Mouse (Mus musculus): Measurements from ENCODE around the gene Adgrg1. TPM values are rescaled to one million over a fixed set of nuclear protein-coding genes. Genes with fewer than 3 reads are reported as not detected.

Adgrg1 gene
- 1.6 TPM for polyA plus RNA-seq (2014; fragmentation: Illumina TruSeq; extraction: RNeasy Lipid Tissue Mini Kit (QIAGEN cat#74804); ENCODE audit: low read depth, low replicate concordance)

DNA sequence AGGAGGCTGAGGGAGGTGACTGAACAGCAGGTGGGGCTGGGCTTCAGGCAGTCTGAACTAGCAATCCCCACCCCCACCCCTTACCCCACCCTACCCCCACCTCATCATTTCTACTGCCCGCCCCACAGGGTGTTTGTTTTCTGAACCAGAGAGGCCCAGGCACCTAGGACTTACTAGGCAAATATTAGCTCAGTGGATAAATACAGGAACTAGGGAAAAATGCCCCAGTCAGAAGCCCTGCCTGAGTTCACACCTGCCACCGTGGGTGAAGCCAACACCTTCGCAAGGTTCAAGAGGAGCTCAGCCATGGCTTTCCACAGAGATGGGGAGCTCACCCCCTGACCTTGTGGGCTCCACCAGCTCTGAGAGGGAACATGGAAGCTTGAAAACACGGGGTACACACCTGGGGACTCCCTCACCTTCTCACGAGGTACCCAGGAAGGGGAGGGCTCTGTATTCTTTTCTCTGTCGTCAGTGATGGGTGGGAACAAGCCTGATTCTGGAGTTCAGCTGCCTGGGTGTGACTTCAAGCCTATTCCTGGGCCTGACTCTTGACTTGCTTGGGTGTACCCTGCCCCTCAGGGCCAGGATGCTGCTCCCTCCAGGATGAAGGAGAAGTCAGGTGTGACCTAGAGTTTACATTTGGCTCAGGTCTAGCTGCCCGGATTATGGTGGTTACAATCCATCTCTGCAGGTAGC lies at the start of gene Adgrg1:
TSS of gene Adgrg1 (plus strand) at position 285 of the 699 bp plus-strand sequence.

GRCm38 (mm10) chr8:95017451-95017850 lies 42.9 kb downstream of the Adgrg1 start, which contains the start of gene Adgrg3:
TSS of gene Adgrg3 (plus strand) at chr8:95017692.

GRCm38 (mm10) chr8:95054927-95055510 lies 80.5 kb downstream of the Adgrg1 start, which contains the start of gene Drc7:
TSS of gene Drc7 (plus strand) at chr8:95055103.

Other genes with a start within 250 kb of the Adgrg1 start
- gene Ccl22, start 229.2 kb upstream of the Adgrg1 start, polyA plus RNA-seq (2014; fragmentation: Illumina TruSeq; extraction: RNeasy Lipid Tissue Mini Kit (QIAGEN cat#74804); ENCODE audit: low read depth, low replicate concordance): not detected
- 2.1 TPM for gene Cx3cl1, start 202.7 kb upstream of the Adgrg1 start, polyA plus RNA-seq (2014; fragmentation: Illumina TruSeq; extraction: RNeasy Lipid Tissue Mini Kit (QIAGEN cat#74804); ENCODE audit: low read depth, low replicate concordance)
- gene Ccl17, start 164.3 kb upstream of the Adgrg1 start, polyA plus RNA-seq (2014; fragmentation: Illumina TruSeq; extraction: RNeasy Lipid Tissue Mini Kit (QIAGEN cat#74804); ENCODE audit: low read depth, low replicate concordance): not detected
- 23.5 TPM for gene Coq9, start 136.4 kb upstream of the Adgrg1 start, polyA plus RNA-seq (2014; fragmentation: Illumina TruSeq; extraction: RNeasy Lipid Tissue Mini Kit (QIAGEN cat#74804); ENCODE audit: low read depth, low replicate concordance)
- gene Ciapin1, start 136.4 kb upstream of the Adgrg1 start, polyA plus RNA-seq (2014; fragmentation: Illumina TruSeq; extraction: RNeasy Lipid Tissue Mini Kit (QIAGEN cat#74804); ENCODE audit: low read depth, low replicate concordance): 6.9 TPM
- 6.4 TPM for gene Polr2c, start 117.3 kb upstream of the Adgrg1 start, polyA plus RNA-seq (2014; fragmentation: Illumina TruSeq; extraction: RNeasy Lipid Tissue Mini Kit (QIAGEN cat#74804); ENCODE audit: low read depth, low replicate concordance)
- 1.5 TPM for gene Dok4, start 98.4 kb upstream of the Adgrg1 start, polyA plus RNA-seq (2014; fragmentation: Illumina TruSeq; extraction: RNeasy Lipid Tissue Mini Kit (QIAGEN cat#74804); ENCODE audit: low read depth, low replicate concordance)
- gene Ccdc102a, start 56.7 kb upstream of the Adgrg1 start, polyA plus RNA-seq (2014; fragmentation: Illumina TruSeq; extraction: RNeasy Lipid Tissue Mini Kit (QIAGEN cat#74804); ENCODE audit: low read depth, low replicate concordance): not detected
- not detected for gene Adgrg5, start 51.1 kb upstream of the Adgrg1 start, polyA plus RNA-seq (2014; fragmentation: Illumina TruSeq; extraction: RNeasy Lipid Tissue Mini Kit (QIAGEN cat#74804); ENCODE audit: low read depth, low replicate concordance)
- gene Adgrg3, start 42.9 kb downstream of the Adgrg1 start, polyA plus RNA-seq (2014; fragmentation: Illumina TruSeq; extraction: RNeasy Lipid Tissue Mini Kit (QIAGEN cat#74804); ENCODE audit: low read depth, low replicate concordance): 1.3 TPM
- not detected for gene Drc7, start 80.4 kb downstream of the Adgrg1 start, polyA plus RNA-seq (2014; fragmentation: Illumina TruSeq; extraction: RNeasy Lipid Tissue Mini Kit (QIAGEN cat#74804); ENCODE audit: low read depth, low replicate concordance)
- gene Katnb1, start 106.4 kb downstream of the Adgrg1 start, polyA plus RNA-seq (2014; fragmentation: Illumina TruSeq; extraction: RNeasy Lipid Tissue Mini Kit (QIAGEN cat#74804); ENCODE audit: low read depth, low replicate concordance): 0.29 TPM
- gene Kifc3, start 228.1 kb downstream of the Adgrg1 start, polyA plus RNA-seq (2014; fragmentation: Illumina TruSeq; extraction: RNeasy Lipid Tissue Mini Kit (QIAGEN cat#74804); ENCODE audit: low read depth, low replicate concordance): 5.0 TPM